Comparison of ENCODE assay signal across 8 mouse cellular contexts in the genomic region with DNA sequence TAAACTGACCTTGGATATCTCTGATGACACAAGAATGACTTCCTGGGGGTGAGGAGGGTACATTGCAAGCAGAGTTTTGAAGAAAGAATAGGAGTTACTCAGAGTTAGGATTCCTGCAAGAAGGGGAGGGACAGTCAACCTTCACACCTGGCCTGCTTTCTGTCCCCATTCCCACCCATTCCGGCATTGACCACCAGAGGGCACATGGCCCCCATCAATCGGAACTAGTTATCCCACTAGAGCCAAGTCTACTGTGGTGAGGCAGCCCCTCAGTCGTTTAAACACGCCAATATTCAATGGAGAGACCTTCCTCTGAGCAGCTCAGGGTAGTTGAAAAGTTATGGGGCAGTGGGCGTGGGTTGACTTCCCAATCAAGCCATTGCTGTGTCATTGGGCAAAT. TPM values are rescaled to one million over a fixed set of nuclear protein-coding genes. Genes with fewer than 3 reads are reported as not detected.
DNase-seq lines count a peak whose midpoint lies in the region; ATAC-seq and TF ChIP-seq lines count a peak whose summit lies in the region.

No protein-coding gene starts in this region.

- no peak overlapping the region for H3K4me3 ChIP-seq in E14TG2a.4 (replicated peaks; ENCODE audit: low read length)
- peak overlapping the region; percentile 94 for H3K4me3 ChIP-seq in embryonic facial prominence, embryonic 13.5 days
- peak overlapping the region; percentile 96 for H3K4me3 ChIP-seq in left cerebral cortex, adult 2 months

- no peak overlapping the region for H3K9ac ChIP-seq in embryonic facial prominence, embryonic 13.5 days

- peak overlapping the region; percentile 86 for H3K4me2 ChIP-seq in embryonic facial prominence, embryonic 13.5 days

- intact Hi-C loops in heart, postnatal 14 days (cut with DNase I) = loop anchor here (1.0 kb wide), 1 partner anchor 21 kb away; no protein-coding TSS in a partner anchor
- intact Hi-C loops in left cerebral cortex, adult 2 months (cut with DNase I) = loop anchor here (1.0 kb wide), 1 partner anchor 44 kb away; no protein-coding TSS in a partner anchor

- peak; percentile 94 for TF ChIP-seq CTCF in E14TG2a.4 (conservative IDR thresholded peaks at IDR 0.05; ENCODE audit: low read length)
- TF ChIP-seq CTCF in left cerebral cortex, adult 2 months (IDR thresholded peaks at IDR 0.05) = peak; percentile 81

- under 1% methylated on average over 5 of the region's 5 CpGs for WGBS in embryonic facial prominence, embryonic 13.5 days

- peaks cover 55% of the 10 kb centered on the region for H3K4me1 ChIP-seq in E14TG2a.4 (replicated peaks; ENCODE audit: low read depth, low read length)
- peaks cover 36% of the 10 kb centered on the region for H3K4me1 ChIP-seq in embryonic facial prominence, embryonic 13.5 days

- ATAC-seq in embryonic facial prominence, embryonic 13.5 days (ENCODE audit: insufficient number of reproducible peaks, insufficient read depth, low FRiP score, low TSS enrichment, low read depth) = no peak
- 0 out of 2 replicates have a peak, but pooled peaks have one; percentile 27 for ATAC-seq in megakaryocyte-erythroid progenitor cell, adult 5-6 weeks (replicated peaks; ENCODE audit: low FRiP score, low TSS enrichment, poor library complexity, severe bottlenecking)

- H3K27me3 ChIP-seq in E14TG2a.4 (ENCODE audit: insufficient read depth, low read length) = peaks cover 9% of the 10 kb centered on the region
- H3K27me3 ChIP-seq in embryonic facial prominence, embryonic 13.5 days = peaks cover 9% of the 10 kb centered on the region

- peak; percentile 82 for DNase-seq in adrenal gland, postnatal 10 days
- peak; percentile 75 to 82 for DNase-seq in heart, postnatal 14 days
- DNase-seq in left cerebral cortex, adult 2 months (ENCODE audit: extremely low spot score in 1 of 2, low spot score in 2 of 2) = peak; percentile 71 to 77
- DNase-seq in right cerebral cortex, postnatal 10 days (ENCODE audit: low spot score in 2 of 2) = peak; percentile 83 to 84
- peak; percentile 79 for DNase-seq in yolk sac, embryonic 10.5 days (ENCODE audit: low spot score)

- 0 out of 2 replicates have a peak overlapping the region, but pooled peaks have one; percentile 48 for H3K27ac ChIP-seq in embryonic facial prominence, embryonic 13.5 days
- peak overlapping the region; percentile 84 for H3K27ac ChIP-seq in left cerebral cortex, adult 2 months

- H3K9me3 ChIP-seq in E14TG2a.4 (ENCODE audit: low read length) = no peaks in the 10 kb centered on the region
- H3K9me3 ChIP-seq in embryonic facial prominence, embryonic 13.5 days = peaks cover 7% of the 10 kb centered on the region; the same call in 1 of the 2 replicates

- H3K36me3 ChIP-seq in E14TG2a.4 (ENCODE audit: insufficient read depth, low read length) = peaks cover 24% of the 10 kb centered on the region
- H3K36me3 ChIP-seq in embryonic facial prominence, embryonic 13.5 days = no peaks in the 10 kb centered on the region

RNA-seq across cellular contexts. Expression of a gene that starts 1.6 kb away (rescaled TPM):
- 10 to 100 TPM; 50.8 to 55.1 TPM for total RNA-seq in adrenal gland, postnatal 10 days (2021)
- polyA plus RNA-seq in embryonic facial prominence, embryonic 13.5 days (2015; fragmentation: Nextera tagmentation; extraction: Ambion mirVana) = 79.2 and 96.5 TPM in 2 replicates
- total RNA-seq in heart, postnatal 14 days (2021) = 10 to 100 TPM; 25.9 to 26.7 TPM
- 10 to 100 TPM; 93.3 to 97.5 TPM for total RNA-seq in left cerebral cortex, adult 2 months (2021)
- 76.0 and 106 TPM in 2 replicates for total RNA-seq in megakaryocyte-erythroid progenitor cell, adult 5-6 weeks (2014; fragmentation: Nextera tagmentation)
- total RNA-seq in megakaryocyte-erythroid progenitor cell, adult 5-6 weeks (2017) = 16.2 and 20.8 TPM in 2 replicates

RNA-seq across cellular contexts. Expression of a gene that starts 8.7 kb away (rescaled TPM):
- total RNA-seq in adrenal gland, postnatal 10 days (2021) = 1 to 10 TPM; 5.5 to 5.7 TPM
- 7.5 and 8.3 TPM in 2 replicates for polyA plus RNA-seq in embryonic facial prominence, embryonic 13.5 days (2015; fragmentation: Nextera tagmentation; extraction: Ambion mirVana)
- 1 to 10 TPM; 2.8 to 3.4 TPM for total RNA-seq in heart, postnatal 14 days (2021)
- total RNA-seq in left cerebral cortex, adult 2 months (2021) = 1 to 10 TPM; 2.5 to 2.6 TPM
- 0.49 and 0.96 TPM in 2 replicates for total RNA-seq in megakaryocyte-erythroid progenitor cell, adult 5-6 weeks (2014; fragmentation: Nextera tagmentation)
- total RNA-seq in megakaryocyte-erythroid progenitor cell, adult 5-6 weeks (2017) = 0.66 and 0.80 TPM in 2 replicates

RNA-seq across cellular contexts. Expression of a gene that starts 13.5 kb away (rescaled TPM):
- not detected for total RNA-seq in adrenal gland, postnatal 10 days (2021)
- polyA plus RNA-seq in embryonic facial prominence, embryonic 13.5 days (2015; fragmentation: Nextera tagmentation; extraction: Ambion mirVana) = 0.54 and 0.80 TPM in 2 replicates
- not detected for total RNA-seq in heart, postnatal 14 days (2021)
- 1 to 10 TPM; 4.5 to 4.8 TPM for total RNA-seq in left cerebral cortex, adult 2 months (2021)
- total RNA-seq in megakaryocyte-erythroid progenitor cell, adult 5-6 weeks (2014; fragmentation: Nextera tagmentation) = not detected in 2 replicates
- total RNA-seq in megakaryocyte-erythroid progenitor cell, adult 5-6 weeks (2017) = not detected in 2 replicates

RNA-seq across cellular contexts. Expression of a gene that starts 22.0 kb away (rescaled TPM):
- 10 to 100 TPM; 60.1 to 69.8 TPM for total RNA-seq in adrenal gland, postnatal 10 days (2021)
- polyA plus RNA-seq in embryonic facial prominence, embryonic 13.5 days (2015; fragmentation: Nextera tagmentation; extraction: Ambion mirVana) = 42.8 and 50.9 TPM in 2 replicates
- 10 to 100 TPM; 45.3 to 46.8 TPM for total RNA-seq in heart, postnatal 14 days (2021)
- total RNA-seq in left cerebral cortex, adult 2 months (2021) = 10 to 100 TPM; 45.1 to 51.6 TPM
- 45.2 and 51.7 TPM in 2 replicates for total RNA-seq in megakaryocyte-erythroid progenitor cell, adult 5-6 weeks (2014; fragmentation: Nextera tagmentation)
- 17.6 and 21.2 TPM in 2 replicates for total RNA-seq in megakaryocyte-erythroid progenitor cell, adult 5-6 weeks (2017)

RNA-seq across cellular contexts. Expression of a gene that starts 22.4 kb away (rescaled TPM):
- total RNA-seq in adrenal gland, postnatal 10 days (2021) = under 1 TPM; 0.09 to 0.21 TPM
- polyA plus RNA-seq in embryonic facial prominence, embryonic 13.5 days (2015; fragmentation: Nextera tagmentation; extraction: Ambion mirVana) = not detected in 2 replicates
- total RNA-seq in heart, postnatal 14 days (2021) = under 1 TPM in 1 of 2 experiments, not detected in 1; 0.51 TPM
- total RNA-seq in left cerebral cortex, adult 2 months (2021) = under 1 TPM; 0.58 to 0.75 TPM
- 2.4 and 7.6 TPM in 2 replicates for total RNA-seq in megakaryocyte-erythroid progenitor cell, adult 5-6 weeks (2014; fragmentation: Nextera tagmentation)
- total RNA-seq in megakaryocyte-erythroid progenitor cell, adult 5-6 weeks (2017) = 1.7 and 3.5 TPM in 2 replicates

Comparison
In these comparisons a context has a peak if more than half of its experiments do, and no peak if none do; other contexts are left out.
1. RNA of a gene that starts 13.5 kb away (total RNA-seq): 4.5 to 4.8 TPM in left cerebral cortex, adult 2 months; not detected in heart, postnatal 14 days, not detected in adrenal gland, postnatal 10 days and not detected in megakaryocyte-erythroid progenitor cell, adult 5-6 weeks; every median in the first group is over 4 times any median in the second.
2. Peak in every context shown above with its lines, with median percentiles within 50 percentile points of each other: DNase-seq.